Mouse (Mus musculus) spleen, adult 2 months (tissue): ENCODE results near the gene Capn2.

ENCODE experiments used
- CTCF ChIP-seq: fragments of 200-500 bp; IDR thresholded peaks from 2 replicates; pipeline ENCODE4 v1.5.1; 2011; ENCODE audit warnings: mild to moderate bottlenecking, inconsistent platforms; ENCODE audit not compliant: insufficient read depth, insufficient read length, insufficient replicate concordance; ENCODE audit errors: extremely low read depth
- POLR2A ChIP-seq: fragments of 200-500 bp; IDR thresholded peaks from 2 replicates; pipeline ENCODE4 v1.6.1; 2011; ENCODE audit warnings: low read depth, low read length, inconsistent platforms

DNA sequence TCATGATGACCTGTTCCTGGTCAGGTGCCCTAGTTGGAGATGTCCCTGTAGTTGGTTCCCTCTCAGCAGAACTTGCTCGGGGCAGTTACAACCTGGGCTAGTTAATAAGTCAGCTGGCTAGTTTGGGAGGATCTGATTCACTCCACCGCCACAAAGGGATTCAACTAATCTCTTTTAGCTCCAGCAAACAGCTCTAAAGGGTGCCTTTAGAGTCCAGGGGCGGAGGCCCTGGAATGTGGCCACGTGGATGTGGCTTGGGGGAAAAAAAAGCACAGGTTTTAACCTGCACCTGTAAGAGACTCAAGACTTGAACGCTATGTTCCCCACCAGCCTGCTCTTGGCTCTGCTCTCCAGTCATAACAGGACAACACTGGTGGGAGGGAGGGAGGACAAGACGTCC lies 20.7 kb downstream of the Capn2 start:
- TF ChIP-seq POLR2A: no peak
- no peak for TF ChIP-seq CTCF
